Mouse (Mus musculus) erythroblast, embryonic 14.5 days (primary cell): ENCODE data around the gene Tepp. TPM values are rescaled to one million over a fixed set of nuclear protein-coding genes. Genes with fewer than 3 reads are reported as not detected.

Experiments used
- H3K27me3 ChIP-seq: 2 replicates; pipeline ENCODE4 v1.6.1; 2012; ENCODE audit warnings: inconsistent platforms; ENCODE audit not compliant: control insufficient read depth
- H3K36me3 ChIP-seq: 2 replicates; pipeline ENCODE4 v1.6.1; 2012; ENCODE audit warnings: mild to moderate bottlenecking, inconsistent platforms; ENCODE audit not compliant: control insufficient read depth
- H3K4me1 ChIP-seq: 2 replicates; pipeline ENCODE4 v1.6.1; 2012; ENCODE audit warnings: inconsistent platforms; ENCODE audit not compliant: control insufficient read depth
- H3K4me3 ChIP-seq: replicated peaks from 2 replicates; pipeline ENCODE3; 2012; ENCODE audit warnings: moderate library complexity, mild to moderate bottlenecking, inconsistent platforms
- H3K9me3 ChIP-seq: 2 replicates; pipeline ENCODE4 v1.6.1; 2012; ENCODE audit warnings: low read length, inconsistent platforms, mixed read lengths; ENCODE audit not compliant: control insufficient read depth
- GATA1 ChIP-seq: IDR thresholded peaks from 2 replicates; pipeline ENCODE4 v1.6.1; 2012; ENCODE audit warnings: low read length, inconsistent platforms, mixed read lengths
- TAL1 ChIP-seq: IDR thresholded peaks from 3 replicates; pipeline ENCODE4 v1.6.1; 2012; ENCODE audit warnings: low read length, inconsistent platforms, mixed read lengths
- polyA plus RNA-seq: library from polyadenylated mRNA; stranded (reverse); fragments of >175 nt; gene quantifications from 2 replicates; pipeline ENCODE4 v1.2.3, GENCODE M21; 2012

Tepp gene
- polyA plus RNA-seq, 1 experiment: not detected

DNA sequence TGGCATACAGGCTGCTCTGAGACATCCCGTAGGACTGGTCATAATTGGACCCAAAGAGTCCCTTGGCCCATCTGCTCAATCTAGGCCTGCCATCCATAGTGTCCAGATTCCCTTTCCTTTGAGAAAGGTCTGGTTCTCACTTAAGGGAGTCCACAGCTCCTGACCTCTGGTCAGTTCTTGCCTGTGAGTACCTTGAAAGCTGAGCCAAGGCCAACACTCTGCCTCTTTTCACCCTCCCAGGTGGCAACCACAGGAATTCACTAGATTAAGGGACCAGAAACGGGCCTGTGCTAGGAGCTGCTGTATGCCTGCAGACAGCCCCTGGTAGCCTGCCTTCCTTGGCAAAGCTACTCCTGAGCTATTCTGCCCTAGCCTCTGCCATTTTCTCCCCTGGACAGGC, 44.2 kb downstream of the Tepp start:
- no peak overlapping the region for H3K4me3 ChIP-seq
- peaks cover 50% of the 10 kb centered on the region for H3K27me3 ChIP-seq
- peaks cover 4% of the 10 kb centered on the region for H3K4me1 ChIP-seq
- no peaks in the 10 kb centered on the region for H3K36me3 ChIP-seq
- no peaks in the 10 kb centered on the region; the same call in 1 of the 2 replicates for H3K9me3 ChIP-seq
- TF ChIP-seq TAL1 (no peak), GATA1 (no peak)

DNA sequence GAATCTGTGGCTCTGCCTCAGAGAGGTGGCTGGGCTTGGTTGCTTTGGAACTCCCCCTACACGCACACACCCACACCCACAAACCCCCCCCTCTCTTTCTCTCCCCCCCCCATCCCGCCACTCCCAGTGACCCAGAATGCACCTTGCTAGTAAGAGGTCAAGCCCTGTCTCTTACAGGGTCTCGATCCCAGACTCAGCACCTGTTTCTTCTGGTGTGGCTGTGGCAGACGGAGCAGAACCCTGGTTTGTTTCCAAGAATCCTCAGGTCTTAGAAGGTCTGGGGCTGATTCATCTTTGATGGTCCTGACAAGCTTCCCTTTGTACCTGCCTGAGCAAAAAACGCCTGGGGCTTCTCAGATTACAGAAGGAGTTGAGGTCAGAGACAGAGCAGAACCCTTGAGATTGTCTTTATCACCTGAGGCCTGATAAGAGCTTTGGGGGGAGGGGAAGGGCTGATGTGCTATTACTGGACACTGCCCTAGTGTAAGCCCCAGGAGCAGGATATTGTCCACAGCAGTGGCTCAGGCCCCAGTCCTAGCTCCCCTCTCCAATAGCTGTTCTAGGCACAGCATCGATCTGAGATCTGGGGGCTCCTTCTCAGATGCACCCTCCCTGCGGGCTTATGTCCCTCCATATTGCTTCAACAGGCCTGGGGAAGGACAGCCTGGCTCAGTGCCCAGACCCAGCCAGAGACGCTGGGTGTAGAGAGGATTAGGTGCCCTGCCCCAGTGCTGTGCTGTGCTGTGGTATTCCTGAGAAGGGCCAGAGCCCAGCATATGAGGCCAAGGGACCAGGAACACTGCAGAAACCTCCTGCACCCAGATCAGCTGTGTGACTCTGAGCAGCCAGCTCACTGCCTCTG, 48.4 kb downstream of the Tepp start:
- no peaks in the 10 kb centered on the region for H3K36me3 ChIP-seq
- no peak overlapping the region for H3K4me3 ChIP-seq
- H3K9me3 ChIP-seq: no peaks in the 10 kb centered on the region
- TF ChIP-seq GATA1: no peak
- TF ChIP-seq TAL1: no peak
- H3K27me3 ChIP-seq: peaks cover 15% of the 10 kb centered on the region
- peaks cover 22% of the 10 kb centered on the region for H3K4me1 ChIP-seq

DNA sequence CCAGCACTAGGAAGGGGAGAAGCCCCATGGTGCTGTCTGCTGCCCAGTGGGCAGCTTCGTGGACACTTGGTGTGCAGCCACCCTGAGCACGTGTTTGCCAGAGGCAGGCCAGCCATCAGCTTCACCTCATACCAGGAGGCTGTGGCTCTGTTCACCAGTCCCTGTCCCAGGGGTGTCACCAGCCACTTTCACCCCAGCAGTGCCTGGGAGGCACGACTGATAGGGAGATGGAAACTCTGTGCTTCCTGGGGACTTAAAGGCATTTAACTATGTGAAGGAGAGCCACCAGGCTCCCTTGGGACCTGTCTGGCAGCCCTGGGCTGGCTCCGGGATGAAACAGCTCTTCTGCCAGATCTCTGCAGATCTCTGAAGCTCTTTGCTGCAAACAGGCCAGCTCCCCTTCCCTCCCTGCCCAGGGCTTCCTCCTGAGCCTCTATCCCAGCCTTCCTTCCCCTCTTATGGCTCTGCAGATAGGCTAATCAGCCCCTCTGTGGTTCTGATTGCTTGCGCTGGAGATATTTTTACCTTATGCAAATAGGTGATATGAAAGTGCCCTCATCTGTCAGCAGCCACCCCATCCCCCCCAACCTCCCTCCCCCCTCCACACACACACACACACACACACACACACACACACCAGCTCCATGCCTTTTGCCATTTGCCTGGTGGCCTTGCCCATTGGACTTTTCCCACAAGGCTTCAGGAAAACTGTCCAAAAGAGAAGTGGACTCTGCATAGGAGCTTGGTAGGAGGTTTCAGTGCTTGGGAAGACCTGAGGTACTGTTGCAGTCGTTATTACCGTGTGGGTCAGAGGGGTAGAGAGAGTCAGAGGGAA, 50.0 kb downstream of the Tepp start:
- H3K36me3 ChIP-seq: no peaks in the 10 kb centered on the region
- TF ChIP-seq TAL1 (no peak), GATA1 (no peak)
- H3K4me1 ChIP-seq: peaks cover 22% of the 10 kb centered on the region
- no peaks in the 10 kb centered on the region for H3K9me3 ChIP-seq
- H3K4me3 ChIP-seq: no peak overlapping the region
- H3K27me3 ChIP-seq: no peaks in the 10 kb centered on the region; the same call in 1 of the 2 replicates

DNA sequence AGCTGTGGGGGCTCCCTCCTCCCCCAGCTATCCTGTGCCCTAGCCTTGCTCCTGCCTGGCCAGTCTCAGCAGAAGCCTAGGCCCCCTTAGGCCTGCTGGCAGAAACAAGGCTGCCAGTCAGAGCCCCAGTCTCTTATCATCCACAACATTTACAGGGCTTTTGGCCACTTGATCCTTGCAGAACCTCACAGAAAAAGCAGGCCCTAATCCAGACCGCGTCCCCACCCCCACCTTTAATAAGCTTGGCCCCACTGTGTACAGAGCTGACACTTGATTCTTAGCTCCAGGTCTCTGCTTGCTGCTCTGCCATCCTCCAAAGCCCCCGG, 50.6 kb downstream of the Tepp start:
- no peak overlapping the region for H3K4me3 ChIP-seq
- TF ChIP-seq GATA1 (no peak), TAL1 (no peak)
- peaks cover 22% of the 10 kb centered on the region for H3K4me1 ChIP-seq
- H3K9me3 ChIP-seq: no peaks in the 10 kb centered on the region
- H3K27me3 ChIP-seq: no peaks in the 10 kb centered on the region
- no peaks in the 10 kb centered on the region for H3K36me3 ChIP-seq

DNA sequence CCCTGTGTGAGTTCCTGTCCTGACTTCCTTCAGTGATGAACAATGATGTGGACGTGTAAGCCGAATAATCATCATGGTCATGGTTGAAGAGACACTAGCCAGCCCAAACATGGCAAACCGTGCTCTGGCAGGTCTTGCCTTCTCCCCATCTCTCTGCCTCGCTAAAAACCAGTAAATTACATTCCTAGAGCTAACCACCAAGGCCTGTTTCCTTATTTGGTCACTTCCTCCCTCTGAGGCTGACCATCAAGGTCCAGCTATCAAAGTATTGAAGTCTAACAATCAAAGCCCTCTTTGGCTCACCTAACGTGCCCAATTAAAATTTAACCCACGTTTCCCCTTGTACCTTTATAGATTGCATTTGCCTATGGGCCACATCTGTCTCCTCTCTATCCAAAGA, 51.9 kb downstream of the Tepp start:
- TF ChIP-seq GATA1 (no peak), TAL1 (no peak)
- Histone ChIP-seq H3K4me1 (peaks cover 27% of the 10 kb centered on the region), H3K4me3 (no peak overlapping the region), H3K36me3 (no peaks in the 10 kb centered on the region), H3K27me3 (no peaks in the 10 kb centered on the region), H3K9me3 (no peaks in the 10 kb centered on the region)

DNA sequence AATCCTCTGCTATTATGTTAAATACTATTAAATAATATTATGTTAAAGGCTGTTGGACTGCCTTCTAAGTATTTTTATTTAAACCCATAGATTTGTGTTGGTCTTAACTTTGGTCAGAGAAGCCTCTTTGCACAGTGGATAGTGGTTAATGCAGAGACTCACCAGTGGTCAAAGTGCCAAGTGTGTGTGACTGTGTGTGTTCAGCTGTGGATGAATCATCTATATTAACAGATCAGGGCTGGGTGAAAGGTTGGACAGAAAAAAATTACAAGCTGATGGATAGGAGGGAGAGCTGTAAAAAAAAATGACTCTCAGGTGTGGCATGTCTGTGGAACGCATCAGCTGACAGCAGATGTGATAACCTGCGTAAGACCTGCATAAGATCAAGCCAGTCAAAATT, 53.5 kb downstream of the Tepp start:
- H3K4me1 ChIP-seq: peaks cover 31% of the 10 kb centered on the region
- H3K4me3 ChIP-seq: no peak overlapping the region
- H3K36me3 ChIP-seq: no peaks in the 10 kb centered on the region
- no peaks in the 10 kb centered on the region for H3K9me3 ChIP-seq
- H3K27me3 ChIP-seq: no peaks in the 10 kb centered on the region
- no peak for TF ChIP-seq GATA1
- TF ChIP-seq TAL1: no peak

DNA sequence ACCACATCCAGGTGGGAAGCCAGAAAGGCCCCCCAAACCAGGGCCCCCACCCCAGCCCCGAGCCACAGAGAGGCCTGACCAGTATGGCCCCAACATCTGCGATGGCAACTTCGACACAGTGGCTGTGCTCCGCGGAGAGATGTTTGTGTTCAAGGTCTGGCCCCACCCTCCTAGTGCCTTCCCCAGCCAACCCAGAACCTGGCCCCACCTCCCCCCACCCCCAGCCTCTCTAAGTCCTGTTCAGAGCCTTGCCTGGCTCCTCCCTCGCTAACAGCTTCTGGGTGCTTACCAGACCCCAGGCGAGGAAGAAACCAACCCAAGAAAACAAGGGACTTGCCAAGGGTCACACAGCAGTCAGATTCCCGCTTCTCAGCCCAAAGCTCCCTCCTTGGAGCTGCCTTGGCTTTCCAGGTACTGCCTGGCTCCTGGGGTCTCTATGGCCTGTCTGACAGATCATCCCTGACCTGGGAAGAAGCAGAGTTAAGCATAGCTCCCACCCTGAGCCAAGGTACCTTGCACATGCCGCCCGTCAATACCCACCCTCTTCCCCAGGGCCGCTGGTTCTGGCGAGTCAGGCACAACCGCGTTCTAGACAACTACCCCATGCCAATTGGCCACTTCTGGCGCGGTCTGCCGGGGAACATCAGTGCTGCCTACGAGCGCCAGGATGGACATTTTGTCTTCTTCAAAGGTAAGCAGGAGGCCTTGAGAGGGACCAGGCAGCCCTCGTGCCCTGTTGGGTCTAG, 59.4 kb downstream of the Tepp start:
- no peak for TF ChIP-seq TAL1
- TF ChIP-seq GATA1: no peak
- no peaks in the 10 kb centered on the region for H3K27me3 ChIP-seq
- H3K4me1 ChIP-seq: peaks cover 13% of the 10 kb centered on the region
- H3K4me3 ChIP-seq: no peak overlapping the region
- H3K9me3 ChIP-seq: no peaks in the 10 kb centered on the region
- no peaks in the 10 kb centered on the region; the same call in 1 of the 2 replicates for H3K36me3 ChIP-seq

DNA sequence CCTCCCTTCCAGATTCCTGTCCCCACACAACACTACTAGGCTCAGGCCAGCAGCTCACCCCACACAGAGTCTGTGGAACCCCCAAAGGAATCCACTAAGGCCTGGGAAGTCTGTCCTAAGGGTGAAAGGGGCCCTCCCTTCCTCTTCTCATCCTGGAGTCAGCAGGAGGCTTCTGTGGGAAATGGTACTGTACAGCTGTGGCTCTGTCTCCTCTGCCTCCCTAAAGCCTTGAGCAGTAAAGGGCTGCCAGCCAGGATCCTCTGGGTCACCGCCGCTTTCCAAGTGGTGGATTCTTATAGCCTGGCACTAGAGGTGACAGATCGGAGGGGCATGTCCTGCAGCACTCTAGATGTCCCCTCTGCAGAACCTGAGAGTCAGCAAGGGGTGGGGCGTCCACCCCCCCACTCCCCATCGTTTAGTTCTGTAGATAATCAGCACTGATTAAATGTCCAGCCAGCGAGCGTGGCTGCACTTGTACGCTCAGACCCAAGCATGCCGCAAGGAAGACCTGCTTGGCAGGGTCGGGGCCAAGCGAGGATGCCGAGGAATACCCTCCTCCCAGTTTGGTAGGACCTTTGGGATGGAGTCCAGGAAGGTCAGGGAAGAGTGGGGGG, 63.1 kb downstream of the Tepp start:
- no peak for TF ChIP-seq GATA1
- TF ChIP-seq TAL1: no peak
- Histone ChIP-seq H3K4me3 (no peak overlapping the region), H3K27me3 (no peaks in the 10 kb centered on the region), H3K4me1 (peaks cover 2% of the 10 kb centered on the region; the same call in 1 of the 2 replicates), H3K36me3 (no peaks in the 10 kb centered on the region; the same call in 1 of the 2 replicates), H3K9me3 (no peaks in the 10 kb centered on the region)
